In the genomic region with DNA sequence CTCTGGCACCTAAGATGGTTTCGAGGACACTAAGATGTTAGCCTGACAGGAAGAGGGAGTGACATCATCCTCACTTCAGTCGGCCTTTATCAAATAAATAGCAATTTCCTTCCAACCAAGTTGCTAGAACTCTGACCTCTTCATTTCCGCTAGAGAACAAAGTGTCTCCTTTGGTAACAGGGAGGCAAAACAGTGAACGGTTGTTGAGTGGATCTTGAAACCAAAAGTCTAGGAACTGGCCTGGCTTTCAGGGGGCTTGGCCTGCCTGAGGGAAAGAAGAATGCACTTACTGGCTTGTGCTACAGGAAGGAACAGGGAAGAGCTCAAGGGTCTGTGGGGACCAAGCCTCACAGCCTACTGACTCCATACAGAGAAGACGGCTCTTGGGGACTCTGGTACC, we compare ENCODE assay signal across 8 mouse cellular contexts. TPM values are rescaled to one million over a fixed set of nuclear protein-coding genes. Genes with fewer than 3 reads are reported as not detected.
A peak's percentile ranks its signal among the peaks of the same experiment; 100 is the strongest.
DNase-seq lines count a peak whose midpoint lies in the region; ATAC-seq lines count a peak whose summit lies in the region.
"Had no signal": no experiment of that assay in that cellular context is flagged by ENCODE, and none has a peak within 500 bp of the region (broad histone marks: within the 10 kb centered on the region; RNA-seq: fewer than 3 reads in every experiment).

No protein-coding gene starts in this region.

- peak overlapping the region; percentile 59; the same call in 1 of the 2 replicates for H3K27ac ChIP-seq in heart, embryonic 11.5 days (ENCODE audit: low read depth, low read length)
- H3K27ac ChIP-seq: midbrain, embryonic 12.5 days had no signal

- H3K9ac ChIP-seq in heart, embryonic 11.5 days (ENCODE audit: low read depth, low read length) = no peak overlapping the region
- H3K9ac ChIP-seq: midbrain, embryonic 12.5 days had no signal

- intact Hi-C loops in gastrocnemius, postnatal 36 days (cut with DNase I) = no loop called here

- WGBS in heart, embryonic 11.5 days (ENCODE audit: insufficient replicate concordance) = 58% methylated on average over 5 of the region's 5 CpGs

- ATAC-seq in heart, embryonic 11.5 days (replicated peaks; ENCODE audit: insufficient number of reproducible peaks, low FRiP score, low TSS enrichment) = no peak; the same call in 1 of the 2 replicates

- peaks cover 10% of the 10 kb centered on the region for H3K4me1 ChIP-seq in heart, embryonic 11.5 days (ENCODE audit: control insufficient read depth, insufficient read depth, low read length)
- H3K4me1 ChIP-seq: midbrain, embryonic 12.5 days had no signal

- H3K9me3 ChIP-seq in heart, embryonic 11.5 days (replicated peaks; ENCODE audit: control insufficient read depth, low read length) = no peaks in the 10 kb centered on the region
- H3K9me3 ChIP-seq: midbrain, embryonic 12.5 days had no signal

- peak; percentile 13 for DNase-seq in thymus, postnatal 25 days
- DNase-seq in thymus, adult 18-20 months = no peak
- peak; percentile 24 to 44 for DNase-seq in kidney, postnatal 25 days
- DNase-seq in cerebellum, postnatal 25 days = no peak
- no peak for DNase-seq in cerebellum, adult 11-12 months
- no peak for DNase-seq in gastrocnemius, postnatal 36 days

- no peak overlapping the region for H3K4me3 ChIP-seq in heart, embryonic 11.5 days (ENCODE audit: low read depth, low read length)
- H3K4me3 ChIP-seq: midbrain, embryonic 12.5 days had no signal

- no peak overlapping the region for H3K4me2 ChIP-seq in heart, embryonic 11.5 days
- H3K4me2 ChIP-seq: midbrain, embryonic 12.5 days had no signal

- H3K36me3 ChIP-seq in heart, embryonic 11.5 days (ENCODE audit: control insufficient read depth, insufficient read depth, low read length) = no peaks in the 10 kb centered on the region

- H3K27me3 ChIP-seq in heart, embryonic 11.5 days (ENCODE audit: control insufficient read depth, insufficient read depth, low read length) = no peaks in the 10 kb centered on the region
- H3K27me3 ChIP-seq: midbrain, embryonic 12.5 days had no signal

RNA-seq across cellular contexts. Expression of a gene that starts 24.6 kb away (rescaled TPM):
- 45.3 and 49.0 TPM in 2 replicates for polyA plus RNA-seq in heart, embryonic 11.5 days (2014; fragmentation: Nextera tagmentation; extraction: Ambion mirVana)
- total RNA-seq in gastrocnemius, postnatal 36 days (2021) = 10 to 100 TPM; 30.3 to 32.3 TPM

RNA-seq across cellular contexts. Expression of a gene that starts 24.8 kb away (rescaled TPM):
- 23.7 and 24.5 TPM in 2 replicates for polyA plus RNA-seq in heart, embryonic 11.5 days (2014; fragmentation: Nextera tagmentation; extraction: Ambion mirVana)
- total RNA-seq in gastrocnemius, postnatal 36 days (2021) = 10 to 100 TPM; 11.4 to 11.5 TPM

Comparison
In these comparisons a context has a peak if more than half of its experiments do, and no peak if none do; other contexts are left out.
1. DNase-seq: peak in thymus, postnatal 25 days (single experiment) and kidney, postnatal 25 days (2 of 2); none in thymus, adult 18-20 months (0 of 2), cerebellum, postnatal 25 days (0 of 2), cerebellum, adult 11-12 months (single experiment) and gastrocnemius, postnatal 36 days (0 of 2).